Mouse (Mus musculus) lung, postnatal 4 days (tissue): ENCODE measurements around the gene Zfp536.

Experiments
- DNase-seq, 2 experiments: peaks; one replicate each; pipeline ENCODE4 v3.0.0; 2021

Gene Zfp536

GRCm38 (mm10) chr7:37544011-37544410, 229.4 kb downstream of the Zfp536 start:
- DNase-seq, result no peak

- DNase-seq, result no peak
Observed at GRCm38 (mm10) chr7:37542951-37543350, 230.5 kb downstream of the Zfp536 start.

GRCm38 (mm10) chr7:37531166-37531565, 242.3 kb downstream of the Zfp536 start:
- DNase-seq, result peak; percentile 27 to 48

- no peak for DNase-seq
Observed at GRCm38 (mm10) chr7:37528311-37528710, 245.1 kb downstream of the Zfp536 start.

- DNase-seq, result peak in 1 of 2 experiments; percentile 25
Observed at GRCm38 (mm10) chr7:37527890-37528289, 245.6 kb downstream of the Zfp536 start.

- DNase-seq, result no peak
Observed at GRCm38 (mm10) chr7:37521407-37521806, 252.0 kb downstream of the Zfp536 start.

GRCm38 (mm10) chr7:37510933-37511675, 262.3 kb downstream of the Zfp536 start:
- DNase-seq, result peak in 1 of 2 experiments; percentile 16

GRCm38 (mm10) chr7:37509700-37510099, 263.7 kb downstream of the Zfp536 start:
- DNase-seq, result peak in 1 of 2 experiments; percentile 9

GRCm38 (mm10) chr7:37505548-37505947, 267.9 kb downstream of the Zfp536 start:
- peak in 1 of 2 experiments; percentile 11 for DNase-seq

- DNase-seq, result peak in 1 of 2 experiments; percentile 7
Observed at GRCm38 (mm10) chr7:37505096-37505495, 268.3 kb downstream of the Zfp536 start.

GRCm38 (mm10) chr7:37498881-37499280, 274.6 kb downstream of the Zfp536 start:
- DNase-seq, result no peak

- no peak for DNase-seq
Observed at GRCm38 (mm10) chr7:37496491-37496890, 276.9 kb downstream of the Zfp536 start.

- no peak for DNase-seq
Observed at GRCm38 (mm10) chr7:37490312-37490711, 283.1 kb downstream of the Zfp536 start.

- no peak for DNase-seq
Observed at GRCm38 (mm10) chr7:37484946-37485345, 288.5 kb downstream of the Zfp536 start.

GRCm38 (mm10) chr7:37482564-37482963, 290.9 kb downstream of the Zfp536 start:
- DNase-seq, result no peak

GRCm38 (mm10) chr7:37481165-37481564, 292.3 kb downstream of the Zfp536 start:
- no peak for DNase-seq

- no peak for DNase-seq
Observed at GRCm38 (mm10) chr7:37477309-37477708, 296.1 kb downstream of the Zfp536 start.

- DNase-seq, result no peak
Observed at GRCm38 (mm10) chr7:37475485-37475884, 298.0 kb downstream of the Zfp536 start.

GRCm38 (mm10) chr7:37474284-37474683, 299.2 kb downstream of the Zfp536 start:
- no peak for DNase-seq

- peak; percentile 19 to 42 for DNase-seq
Observed at GRCm38 (mm10) chr7:37473311-37474084, 299.9 kb downstream of the Zfp536 start.

GRCm38 (mm10) chr7:37471726-37472125, 301.7 kb downstream of the Zfp536 start:
- DNase-seq, result no peak

- DNase-seq, result no peak
Observed at GRCm38 (mm10) chr7:37466477-37467243, 306.8 kb downstream of the Zfp536 start.

- no peak for DNase-seq
Observed at GRCm38 (mm10) chr7:37464186-37464721, 309.2 kb downstream of the Zfp536 start.
